Mouse (Mus musculus): ENCODE measurements around the gene Iqgap2.

GRCm38 (mm10) chr13:95609088-95609420 lies 282.7 kb downstream of the Iqgap2 start:
- no peak for TF ChIP-seq POLR2A (IDR thresholded peaks at IDR 0.05; ENCODE audit: borderline replicate concordance, extremely low read depth, insufficient read depth, insufficient read length, poor library complexity, severe bottlenecking)
- no peak for TF ChIP-seq CTCF (IDR thresholded peaks at IDR 0.05; ENCODE audit: borderline replicate concordance, extremely low read depth, insufficient read depth, insufficient read length)

All from brain, embryonic 14.5 days (tissue).